Mouse (Mus musculus): ENCODE results near the gene Crtc3. TPM values are rescaled to one million over a fixed set of nuclear protein-coding genes. Genes with fewer than 3 reads are reported as not detected.

Gene Crtc3
- polyA plus RNA-seq, 1 experiment from 2014 or later, result 22.6 TPM

GRCm38 (mm10) chr7:80567982-80568381 is 120.7 kb downstream of the Crtc3 start:
- Histone ChIP-seq H3K4me2 (no peak overlapping the region), H3K4me1 (no peaks in the 10 kb centered on the region), H3K27me3 (replicated peaks) (no peaks in the 10 kb centered on the region), H3K4me3 (replicated peaks) (no peak overlapping the region), H3K36me3 (no peaks in the 10 kb centered on the region), H3K9ac (no peak overlapping the region), H3K9me3 (no peaks in the 10 kb centered on the region), H3K27ac (no peak overlapping the region)
- 84% methylated on average over 8 of the region's 8 CpGs for WGBS
- ATAC-seq (ENCODE audit: insufficient read depth, low FRiP score, low read depth), result no peak

- H3K9ac ChIP-seq, result no peak overlapping the region
- H3K4me3 ChIP-seq (replicated peaks), result no peak overlapping the region
- H3K27ac ChIP-seq, result no peak overlapping the region
- 70% methylated on average over 5 of the region's 5 CpGs for WGBS
- no peak for ATAC-seq (ENCODE audit: insufficient read depth, low FRiP score, low read depth)
- no peaks in the 10 kb centered on the region for H3K27me3 ChIP-seq (replicated peaks)
- H3K9me3 ChIP-seq, result no peaks in the 10 kb centered on the region
- H3K36me3 ChIP-seq, result no peaks in the 10 kb centered on the region
- H3K4me2 ChIP-seq, result no peak overlapping the region
- peaks cover 7% of the 10 kb centered on the region; the same call in 1 of the 2 replicates for H3K4me1 ChIP-seq
Observed at GRCm38 (mm10) chr7:80561931-80562330, 126.7 kb downstream of the Crtc3 start.

GRCm38 (mm10) chr7:80561271-80561670 is 127.4 kb downstream of the Crtc3 start:
- peaks cover 7% of the 10 kb centered on the region; the same call in 1 of the 2 replicates for H3K4me1 ChIP-seq
- ATAC-seq (ENCODE audit: insufficient read depth, low FRiP score, low read depth), result no peak
- H3K9ac ChIP-seq, result no peak overlapping the region
- no peaks in the 10 kb centered on the region for H3K27me3 ChIP-seq (replicated peaks)
- WGBS, result 71% methylated on average over 9 of the region's 9 CpGs
- H3K4me3 ChIP-seq (replicated peaks), result no peak overlapping the region
- H3K27ac ChIP-seq, result no peak overlapping the region
- no peak overlapping the region for H3K4me2 ChIP-seq
- H3K9me3 ChIP-seq, result no peaks in the 10 kb centered on the region
- no peaks in the 10 kb centered on the region for H3K36me3 ChIP-seq

GRCm38 (mm10) chr7:80558572-80558971 is 130.1 kb downstream of the Crtc3 start:
- Histone ChIP-seq H3K27ac (no peak overlapping the region; the same call in 1 of the 2 replicates), H3K9ac (no peak overlapping the region), H3K27me3 (replicated peaks) (no peaks in the 10 kb centered on the region), H3K36me3 (no peaks in the 10 kb centered on the region), H3K9me3 (no peaks in the 10 kb centered on the region), H3K4me2 (no peak overlapping the region), H3K4me1 (peaks cover 10% of the 10 kb centered on the region; the same call in 1 of the 2 replicates), H3K4me3 (replicated peaks) (no peak overlapping the region)
- 39% methylated on average over 5 of the region's 5 CpGs for whole genome bisulfite sequencing
- ATAC-seq (ENCODE audit: insufficient read depth, low FRiP score, low read depth), result peak; percentile 50; the same call in 1 of the 2 replicates

GRCm38 (mm10) chr7:80558101-80558500 is 130.6 kb downstream of the Crtc3 start:
- ATAC-seq (ENCODE audit: insufficient read depth, low FRiP score, low read depth), result no peak
- H3K27me3 ChIP-seq (replicated peaks), result no peaks in the 10 kb centered on the region
- H3K4me2 ChIP-seq, result no peak overlapping the region
- 51% methylated on average over 8 of the region's 8 CpGs for WGBS
- peaks cover 10% of the 10 kb centered on the region; the same call in 1 of the 2 replicates for H3K4me1 ChIP-seq
- no peak overlapping the region for H3K9ac ChIP-seq
- no peaks in the 10 kb centered on the region for H3K36me3 ChIP-seq
- no peaks in the 10 kb centered on the region for H3K9me3 ChIP-seq
- no peak overlapping the region for H3K4me3 ChIP-seq (replicated peaks)
- no peak overlapping the region for H3K27ac ChIP-seq

GRCm38 (mm10) chr7:80557161-80557560 is 131.5 kb downstream of the Crtc3 start:
- Histone ChIP-seq H3K4me2 (no peak overlapping the region), H3K27ac (no peak overlapping the region), H3K27me3 (replicated peaks) (no peaks in the 10 kb centered on the region), H3K36me3 (no peaks in the 10 kb centered on the region), H3K4me3 (replicated peaks) (no peak overlapping the region), H3K4me1 (peaks cover 10% of the 10 kb centered on the region; the same call in 1 of the 2 replicates), H3K9ac (no peak overlapping the region), H3K9me3 (no peaks in the 10 kb centered on the region)
- ATAC-seq (ENCODE audit: insufficient read depth, low FRiP score, low read depth), result no peak
- 86% methylated on average over 4 of the region's 4 CpGs for WGBS

GRCm38 (mm10) chr7:80556166-80556565 is 132.5 kb downstream of the Crtc3 start:
- H3K4me3 ChIP-seq (replicated peaks), result no peak overlapping the region
- H3K36me3 ChIP-seq, result no peaks in the 10 kb centered on the region
- ATAC-seq (ENCODE audit: insufficient read depth, low FRiP score, low read depth), result 0 out of 2 replicates have a peak, but pooled peaks have one; percentile 21
- WGBS, result 68% methylated on average over 3 of the region's 3 CpGs
- peaks cover 10% of the 10 kb centered on the region; the same call in 1 of the 2 replicates for H3K4me1 ChIP-seq
- no peaks in the 10 kb centered on the region for H3K9me3 ChIP-seq
- no peak overlapping the region for H3K4me2 ChIP-seq
- no peaks in the 10 kb centered on the region for H3K27me3 ChIP-seq (replicated peaks)
- no peak overlapping the region for H3K27ac ChIP-seq
- no peak overlapping the region for H3K9ac ChIP-seq

GRCm38 (mm10) chr7:80555146-80555545 is 133.5 kb downstream of the Crtc3 start:
- Histone ChIP-seq H3K36me3 (no peaks in the 10 kb centered on the region), H3K9me3 (no peaks in the 10 kb centered on the region), H3K27me3 (replicated peaks) (no peaks in the 10 kb centered on the region), H3K4me1 (peaks cover 10% of the 10 kb centered on the region; the same call in 1 of the 2 replicates), H3K4me3 (replicated peaks) (no peak overlapping the region), H3K4me2 (no peak overlapping the region), H3K9ac (no peak overlapping the region), H3K27ac (peak overlapping the region; percentile 80)
- 76% methylated on average over 3 of the region's 3 CpGs for WGBS
- no peak for ATAC-seq (ENCODE audit: insufficient read depth, low FRiP score, low read depth)

GRCm38 (mm10) chr7:80554180-80555021 is 134.3 kb downstream of the Crtc3 start:
- Histone ChIP-seq H3K9ac (no peak overlapping the region), H3K4me3 (replicated peaks) (no peak overlapping the region), H3K4me1 (peaks cover 10% of the 10 kb centered on the region; the same call in 1 of the 2 replicates), H3K36me3 (no peaks in the 10 kb centered on the region), H3K27me3 (replicated peaks) (no peaks in the 10 kb centered on the region), H3K4me2 (no peak overlapping the region; the same call in 1 of the 2 replicates), H3K27ac (peak overlapping the region; percentile 80), H3K9me3 (no peaks in the 10 kb centered on the region)
- WGBS, result 51% methylated on average over 22 of the region's 22 CpGs
- no peak for ATAC-seq (ENCODE audit: insufficient read depth, low FRiP score, low read depth)

GRCm38 (mm10) chr7:80548513-80549260 is 140.0 kb downstream of the Crtc3 start:
- no peaks in the 10 kb centered on the region for H3K4me1 ChIP-seq
- H3K9ac ChIP-seq, result no peak overlapping the region
- ATAC-seq (ENCODE audit: insufficient read depth, low FRiP score, low read depth), result peak; percentile 66
- no peaks in the 10 kb centered on the region for H3K9me3 ChIP-seq
- H3K4me2 ChIP-seq, result no peak overlapping the region
- H3K27me3 ChIP-seq (replicated peaks), result no peaks in the 10 kb centered on the region
- H3K36me3 ChIP-seq, result no peaks in the 10 kb centered on the region
- H3K27ac ChIP-seq, result no peak overlapping the region
- no peak overlapping the region for H3K4me3 ChIP-seq (replicated peaks)
- 70% methylated on average over 7 of the region's 7 CpGs for WGBS

- ATAC-seq (ENCODE audit: insufficient read depth, low FRiP score, low read depth), result peak; percentile 85
- 73% methylated on average over 7 of the region's 7 CpGs for WGBS
- no peaks in the 10 kb centered on the region for H3K27me3 ChIP-seq (replicated peaks)
Observed at GRCm38 (mm10) chr7:80542139-80542831, 146.4 kb downstream of the Crtc3 start.

More at GRCm38 (mm10) chr7:80542139-80542831, 146.4 kb downstream of the Crtc3 start:
- Histone ChIP-seq H3K9ac (no peak overlapping the region), H3K36me3 (no peaks in the 10 kb centered on the region), H3K9me3 (no peaks in the 10 kb centered on the region), H3K27ac (no peak overlapping the region), H3K4me2 (no peak overlapping the region), H3K4me3 (replicated peaks) (no peak overlapping the region), H3K4me1 (no peaks in the 10 kb centered on the region)
